Mouse (Mus musculus): ENCODE measurements around the gene Ccdc63. TPM values are rescaled to one million over a fixed set of nuclear protein-coding genes. Genes with fewer than 3 reads are reported as not detected.
"Not testable (repeated sequence)": the region's sequence is repeated elsewhere in the genome, so short reads cannot be mapped to it uniquely, and the experiment has no call there.

Ccdc63 gene
- under 1 TPM; 0.48 to 0.82 TPM for total RNA-seq (2021)

DNA sequence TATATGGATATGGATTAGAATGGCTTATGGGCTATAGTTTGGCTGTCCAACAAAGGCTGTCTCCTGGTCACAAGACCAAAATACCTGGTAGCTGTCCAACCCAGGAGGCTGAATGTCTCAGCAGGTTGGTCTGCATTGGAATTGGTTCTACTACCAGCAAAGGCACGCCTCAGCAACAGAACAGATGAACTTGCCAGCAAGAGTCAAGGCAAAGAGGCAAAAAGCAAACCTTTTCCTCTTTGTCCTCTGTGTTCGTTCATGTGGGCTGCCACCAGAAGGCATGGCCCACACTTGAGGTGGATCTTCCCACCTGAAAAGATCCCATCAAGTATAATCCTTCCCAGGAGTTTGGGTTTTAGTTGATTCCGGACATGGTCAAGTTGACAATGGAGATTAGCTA is at the start of gene Ccdc63:
Gene Ccdc63 (minus strand): TSS at position 101 of the 400 bp plus-strand sequence.
- intact Hi-C loops (cut with DNase I) = no loop called here
- DNase-seq (ENCODE audit: low spot score in 2 of 2) = no peak

GRCm38 (mm10) chr5:122189115-122189514 is 48.5 kb upstream of the Ccdc63 start:
- intact Hi-C loops (cut with DNase I) = no loop called here
- no peak for DNase-seq (ENCODE audit: low spot score in 2 of 2)

DNA sequence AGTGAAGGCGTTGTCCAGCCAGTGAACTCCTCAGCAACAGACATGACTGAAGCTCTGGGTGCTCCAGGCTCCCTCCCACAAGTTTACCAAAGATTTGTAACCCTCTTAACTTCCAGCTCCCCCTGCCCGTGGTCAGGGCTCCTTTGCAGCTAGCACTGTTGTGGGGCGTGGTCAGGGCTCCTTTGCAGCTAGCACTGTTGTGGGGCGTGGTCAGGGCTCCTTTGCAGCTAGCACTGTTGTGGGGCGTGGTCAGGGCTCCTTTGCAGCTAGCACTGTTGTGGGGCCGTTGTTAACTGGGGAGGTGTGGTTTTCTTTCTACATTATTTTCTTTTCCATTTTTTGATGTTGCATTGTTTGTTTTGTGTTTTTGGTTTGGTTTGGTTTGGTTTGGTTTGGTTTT is 44.2 kb upstream of the Ccdc63 start:
- intact Hi-C loops (cut with DNase I); DNase-seq (ENCODE audit: low spot score in 2 of 2): not testable (repeated sequence)

- intact Hi-C loops (cut with DNase I) = no loop called here
- DNase-seq (ENCODE audit: low spot score in 2 of 2) = no peak
These were observed 43.7 kb upstream of the Ccdc63 start for GRCm38 (mm10) chr5:122184283-122184806.

DNA sequence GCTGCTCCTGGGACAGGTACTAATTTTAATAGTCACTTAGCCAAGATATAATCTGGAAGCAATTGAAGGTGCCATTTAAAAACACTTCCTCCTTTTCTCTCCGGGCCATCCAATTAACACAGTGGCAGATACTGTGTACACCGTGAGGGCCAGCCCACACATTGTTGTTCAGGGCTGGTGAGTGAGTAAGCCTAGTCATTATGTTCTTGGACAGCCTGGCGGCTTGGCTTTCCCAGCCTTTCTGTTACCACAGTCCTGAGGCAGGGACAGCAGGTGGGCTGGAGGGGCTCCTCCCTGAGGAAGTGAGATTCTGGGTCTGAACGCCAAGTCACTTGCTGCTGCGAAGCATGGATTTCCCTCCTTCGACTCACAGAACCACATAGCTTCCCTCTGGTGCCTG is 39.0 kb upstream of the Ccdc63 start:
- DNase-seq (ENCODE audit: low spot score in 2 of 2) = no peak
- intact Hi-C loops (cut with DNase I) = no loop called here

- DNase-seq (ENCODE audit: low spot score in 2 of 2) = no peak
- intact Hi-C loops (cut with DNase I) = loop anchor here (1.0 kb wide), 1 partner anchor 45 kb away; no protein-coding TSS in a partner anchor
These were observed 35.8 kb upstream of the Ccdc63 start for GRCm38 (mm10) chr5:122176398-122176797.

GRCm38 (mm10) chr5:122175961-122176360 is 35.3 kb upstream of the Ccdc63 start:
- DNase-seq (ENCODE audit: low spot score in 2 of 2) = no peak
- intact Hi-C loops (cut with DNase I) = loop anchor here (1.0 kb wide), 1 partner anchor 45 kb away; no protein-coding TSS in a partner anchor

GRCm38 (mm10) chr5:122175402-122175801 is 34.8 kb upstream of the Ccdc63 start:
- no peak for DNase-seq (ENCODE audit: low spot score in 2 of 2)
- intact Hi-C loops (cut with DNase I) = no loop called here

DNA sequence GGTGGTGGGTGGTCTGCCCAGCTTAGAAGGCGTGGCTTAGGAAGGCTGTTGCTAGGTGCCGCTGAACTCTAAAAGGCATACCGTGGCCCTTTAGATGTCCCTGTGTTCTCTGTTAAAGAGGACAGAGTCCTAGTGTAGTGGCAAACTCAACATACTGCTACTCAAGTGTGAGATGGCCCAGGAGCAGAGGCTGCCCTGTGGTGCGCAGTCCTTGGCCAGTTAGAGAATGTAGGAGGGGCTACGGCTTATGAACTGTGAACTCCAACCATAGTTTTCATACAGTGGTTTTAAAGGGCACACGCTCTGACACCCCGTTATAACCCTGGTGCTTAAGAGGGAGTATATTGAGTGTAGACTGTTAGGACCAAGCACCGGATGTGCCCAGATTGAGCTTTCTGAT is 30.4 kb upstream of the Ccdc63 start:
- intact Hi-C loops (cut with DNase I) = no loop called here
- DNase-seq (ENCODE audit: low spot score in 2 of 2) = no peak

DNA sequence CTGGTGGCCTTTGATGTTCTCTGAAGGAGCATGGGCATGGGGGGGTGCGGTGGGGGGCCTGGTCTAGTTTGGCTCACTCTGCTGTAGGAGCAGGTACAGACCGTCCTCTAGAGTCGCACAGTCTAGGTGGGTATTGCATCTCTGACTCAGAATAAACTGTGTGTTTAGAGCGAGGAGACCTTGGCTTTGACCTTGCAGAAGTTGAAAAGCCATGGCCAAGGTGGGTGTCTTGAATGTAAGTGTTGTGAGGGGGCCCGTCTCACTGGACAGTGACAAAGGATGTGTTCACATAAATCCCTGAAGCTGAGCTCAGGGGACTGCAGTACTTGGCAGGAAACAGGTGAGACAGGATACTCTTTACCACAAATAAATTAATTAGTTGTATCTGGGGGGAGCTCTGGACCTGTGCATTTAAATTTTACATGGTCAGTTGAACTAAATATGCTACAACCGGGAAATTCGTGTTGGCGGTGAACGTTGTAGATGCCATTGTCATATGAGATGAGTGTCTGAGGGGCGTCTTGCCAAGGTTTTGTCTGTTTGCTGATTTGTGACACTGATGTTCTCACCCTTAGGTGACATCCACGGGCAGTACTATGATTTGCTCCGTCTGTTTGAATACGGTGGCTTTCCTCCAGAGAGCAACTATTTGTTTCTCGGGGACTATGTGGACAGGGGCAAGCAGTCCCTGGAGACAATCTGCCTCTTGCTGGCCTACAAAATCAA is 27.9 kb upstream of the Ccdc63 start:
- intact Hi-C loops (cut with DNase I) = no loop called here

GRCm38 (mm10) chr5:122166636-122167161 is 26.1 kb upstream of the Ccdc63 start:
- intact Hi-C loops (cut with DNase I) = no loop called here
- DNase-seq (ENCODE audit: low spot score in 2 of 2) = no peak

More for the DNA sequence above, 27.9 kb upstream of the Ccdc63 start:
- DNase-seq (ENCODE audit: low spot score in 2 of 2) = no peak

- peak; percentile 51 to 88 for DNase-seq (ENCODE audit: low spot score in 2 of 2)
- intact Hi-C loops (cut with DNase I) = no loop called here
These were observed 24.8 kb upstream of the Ccdc63 start for GRCm38 (mm10) chr5:122165233-122165915.

- intact Hi-C loops (cut with DNase I) = no loop called here
- DNase-seq (ENCODE audit: low spot score in 2 of 2) = peak in 1 of 2 experiments; percentile 58
These were observed 23.4 kb upstream of the Ccdc63 start for GRCm38 (mm10) chr5:122164011-122164410.

GRCm38 (mm10) chr5:122163194-122163593 is 22.6 kb upstream of the Ccdc63 start:
- no peak for DNase-seq (ENCODE audit: low spot score in 2 of 2)

GRCm38 (mm10) chr5:122158557-122159515 is 18.2 kb upstream of the Ccdc63 start:
- intact Hi-C loops (cut with DNase I) = loop anchor here (1.0 to 10.0 kb wide), 3 partner anchors 14 to 444 kb away; partner anchors contain the start of gene Atxn2
- no peak for DNase-seq (ENCODE audit: low spot score in 2 of 2)

More at GRCm38 (mm10) chr5:122163194-122163593, 22.6 kb upstream of the Ccdc63 start:
- intact Hi-C loops (cut with DNase I) = no loop called here

GRCm38 (mm10) chr5:122157827-122158381 is 17.3 kb upstream of the Ccdc63 start, which contains the start of gene Ppp1cc:
Gene Ppp1cc, plus strand, starts transcription at chr5:122158278.
- DNase-seq (ENCODE audit: low spot score in 2 of 2) = peak; percentile 91 to 94
- intact Hi-C loops (cut with DNase I) = loop anchor here (1.0 to 10.0 kb wide), 3 partner anchors 13 to 443 kb away; partner anchors contain the start of gene Atxn2

DNA sequence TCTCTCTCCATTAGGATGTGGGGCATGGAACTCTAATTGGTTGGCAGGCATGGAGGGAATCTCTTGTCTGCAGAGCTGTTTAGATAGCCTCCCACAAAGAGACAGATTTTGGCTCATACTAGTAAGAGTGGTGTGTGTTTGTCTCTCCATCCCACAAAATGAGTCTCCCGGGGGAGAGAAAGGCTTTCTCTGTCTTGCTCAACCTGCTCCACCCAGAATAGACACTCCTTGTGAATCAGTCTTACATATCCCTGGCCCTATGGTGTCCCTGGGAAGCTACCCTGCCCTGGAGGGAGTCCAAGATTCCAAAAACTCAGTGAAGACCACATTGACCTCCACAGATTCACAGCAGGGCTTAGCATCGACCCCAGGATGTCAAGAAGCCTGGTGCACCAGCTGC is 15.9 kb upstream of the Ccdc63 start:
- no peak for DNase-seq (ENCODE audit: low spot score in 2 of 2)
- intact Hi-C loops (cut with DNase I) = loop anchor here (10.0 kb wide), 1 partner anchor 442 kb away; the partner anchor contains the start of gene Atxn2

- DNase-seq (ENCODE audit: low spot score in 2 of 2) = no peak
- intact Hi-C loops (cut with DNase I) = loop anchor here (10.0 kb wide), 1 partner anchor 441 kb away; the partner anchor contains the start of gene Atxn2
These were observed 15.0 kb upstream of the Ccdc63 start for GRCm38 (mm10) chr5:122155613-122156012.

Measured in left cerebral cortex, postnatal 25 days (tissue).